Comparison of ENCODE assay signal across 9 mouse cellular contexts in genomic region chr17:9258646-9259170, GRCm38 (mm10).
DNase-seq lines count a peak whose midpoint lies in the region; ATAC-seq and TF ChIP-seq lines count a peak whose summit lies in the region.
"Had no signal": no experiment of that assay in that cellular context is flagged by ENCODE, and none has a peak within 500 bp of the region (broad histone marks: within the 10 kb centered on the region; RNA-seq: fewer than 3 reads in every experiment).

No protein-coding gene starts in this region.

- TF ChIP-seq CTCF in brain, embryonic 14.5 days (IDR thresholded peaks at IDR 0.05; ENCODE audit: borderline replicate concordance, extremely low read depth, insufficient read depth, insufficient read length) = no peak

- ATAC-seq in frontal cortex, adult (ENCODE audit: low TSS enrichment) = peak; percentile 27; the same call in 1 of the 2 replicates

- no peak for TF ChIP-seq POLR2A in brain, embryonic 14.5 days (IDR thresholded peaks at IDR 0.05; ENCODE audit: borderline replicate concordance, extremely low read depth, insufficient read depth, insufficient read length, poor library complexity, severe bottlenecking)

- DNase-seq in frontal cortex, postnatal 10 days (ENCODE audit: low spot score in 2 of 2) = no peak
- DNase-seq in left cerebral cortex, postnatal 4 days = peak; percentile 26
- DNase-seq in left cerebral cortex, adult 11 months (ENCODE audit: low spot score) = no peak
- DNase-seq in brain, embryonic 14.5 days (ENCODE audit: low read depth) = peak; percentile 63
- peak; percentile 9 for DNase-seq in lung, postnatal 14 days
- no peak for DNase-seq in thymus, adult 18-20 months
- DNase-seq: adrenal gland, postnatal 36 days; gastrocnemius, postnatal 14 days had no signal

- intact Hi-C loops in left cerebral cortex, postnatal 4 days (cut with DNase I) = no loop called here

Comparison
In these comparisons a context has a peak if more than half of its experiments do, and no peak if none do; other contexts are left out.
1. DNase-seq: peak in left cerebral cortex, postnatal 4 days (single experiment), brain, embryonic 14.5 days (single experiment) and lung, postnatal 14 days (single experiment); none in frontal cortex, postnatal 10 days (0 of 2), left cerebral cortex, adult 11 months (single experiment) and thymus, adult 18-20 months (0 of 2).